Mouse (Mus musculus): Measurements from ENCODE around the gene Zmynd8. TPM values are rescaled to one million over a fixed set of nuclear protein-coding genes. Genes with fewer than 3 reads are reported as not detected.

Gene Zmynd8
- polyA plus RNA-seq, 1 experiment: 66.4 TPM

GRCm38 (mm10) chr2:165924695-165925094 is 25.9 kb upstream of the Zmynd8 start:
- Histone ChIP-seq H3K4me1 (ENCODE audit: control insufficient read depth, insufficient read depth, low read length) (no peaks in the 10 kb centered on the region), H3K4me3 (ENCODE audit: insufficient read depth, low read length) (no peak overlapping the region), H3K27ac (ENCODE audit: insufficient read depth, low read length) (no peak overlapping the region)
- TF ChIP-seq POLR2A (IDR thresholded peaks at IDR 0.05; ENCODE audit: low read depth, low read length): no peak
- TF ChIP-seq CTCF (IDR thresholded peaks at IDR 0.05; ENCODE audit: borderline replicate concordance, insufficient read depth, low read length): no peak

- H3K27ac ChIP-seq (ENCODE audit: insufficient read depth, low read length): no peak overlapping the region
- no peaks in the 10 kb centered on the region for H3K4me1 ChIP-seq (ENCODE audit: control insufficient read depth, insufficient read depth, low read length)
- TF ChIP-seq CTCF (IDR thresholded peaks at IDR 0.05; ENCODE audit: borderline replicate concordance, insufficient read depth, low read length): no peak
- no peak for TF ChIP-seq POLR2A (IDR thresholded peaks at IDR 0.05; ENCODE audit: low read depth, low read length)
- H3K4me3 ChIP-seq (ENCODE audit: insufficient read depth, low read length): no peak overlapping the region
These were observed 24.9 kb upstream of the Zmynd8 start for GRCm38 (mm10) chr2:165923715-165924114.

GRCm38 (mm10) chr2:165922994-165923393 is 24.2 kb upstream of the Zmynd8 start:
- Histone ChIP-seq H3K4me3 (ENCODE audit: insufficient read depth, low read length) (no peak overlapping the region), H3K27ac (ENCODE audit: insufficient read depth, low read length) (no peak overlapping the region), H3K4me1 (ENCODE audit: control insufficient read depth, insufficient read depth, low read length) (no peaks in the 10 kb centered on the region)
- TF ChIP-seq POLR2A (IDR thresholded peaks at IDR 0.05; ENCODE audit: low read depth, low read length): no peak
- TF ChIP-seq CTCF (IDR thresholded peaks at IDR 0.05; ENCODE audit: borderline replicate concordance, insufficient read depth, low read length): no peak

DNA sequence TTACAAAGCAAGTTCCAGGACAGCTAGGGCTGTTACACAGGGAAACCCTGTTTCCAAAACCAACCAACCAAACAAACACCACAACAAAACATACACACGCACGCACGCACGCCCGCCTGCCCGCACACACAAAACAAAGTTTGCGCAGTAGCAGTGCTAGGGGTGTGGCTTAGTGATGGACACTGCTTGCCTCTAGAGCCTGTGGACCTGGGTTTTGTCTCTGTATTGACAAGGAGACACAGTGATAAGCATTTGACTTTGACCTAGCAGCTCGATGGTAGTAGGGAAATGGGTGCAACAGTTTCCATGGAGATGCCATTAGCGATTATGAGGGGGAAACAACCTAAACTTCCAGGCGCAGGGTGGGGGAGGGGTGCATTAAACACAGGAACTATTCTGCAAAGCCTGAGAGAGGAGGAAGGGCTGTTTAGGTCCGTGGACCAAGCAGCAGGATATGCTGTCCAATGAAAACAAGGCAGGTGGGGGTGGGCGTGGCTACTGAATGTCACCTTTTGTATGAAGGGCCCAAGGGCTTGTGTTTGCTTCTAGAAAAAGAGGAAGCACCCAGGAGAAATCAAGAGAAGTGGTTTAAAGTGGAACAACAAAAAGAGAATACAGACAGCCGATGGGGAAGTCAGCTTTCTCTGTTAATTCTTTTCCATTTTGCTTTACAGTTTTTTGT is 23.4 kb upstream of the Zmynd8 start:
- Histone ChIP-seq H3K4me1 (ENCODE audit: control insufficient read depth, insufficient read depth, low read length) (no peaks in the 10 kb centered on the region), H3K27ac (ENCODE audit: insufficient read depth, low read length) (no peak overlapping the region), H3K4me3 (ENCODE audit: insufficient read depth, low read length) (no peak overlapping the region)
- TF ChIP-seq POLR2A (IDR thresholded peaks at IDR 0.05; ENCODE audit: low read depth, low read length): no peak
- TF ChIP-seq CTCF (IDR thresholded peaks at IDR 0.05; ENCODE audit: borderline replicate concordance, insufficient read depth, low read length): no peak

DNA sequence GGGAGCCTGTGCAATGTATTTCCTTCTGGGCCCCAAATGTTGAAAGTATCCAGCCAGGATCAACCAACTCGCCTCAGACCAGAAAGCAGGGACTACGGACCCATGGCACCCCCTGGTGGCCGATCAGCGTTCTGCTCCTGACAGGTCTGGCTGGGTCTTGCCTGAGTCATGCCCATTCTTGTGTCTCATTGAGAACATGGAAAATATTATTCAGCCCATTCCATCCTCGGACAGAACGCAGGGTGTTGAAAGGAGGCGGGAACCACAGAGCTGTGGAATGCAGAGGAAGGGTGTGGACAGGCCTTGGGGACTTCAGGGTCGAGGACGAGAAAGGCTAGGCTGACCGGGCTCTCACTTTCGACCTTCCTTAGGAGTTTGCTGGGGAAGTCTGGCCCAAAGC is 15.5 kb upstream of the Zmynd8 start:
- TF ChIP-seq CTCF (IDR thresholded peaks at IDR 0.05; ENCODE audit: borderline replicate concordance, insufficient read depth, low read length) (peak; percentile 98), POLR2A (IDR thresholded peaks at IDR 0.05; ENCODE audit: low read depth, low read length) (no peak)
- H3K27ac ChIP-seq (ENCODE audit: insufficient read depth, low read length): peak overlapping the region; percentile 29
- H3K4me1 ChIP-seq (ENCODE audit: control insufficient read depth, insufficient read depth, low read length): no peaks in the 10 kb centered on the region
- H3K4me3 ChIP-seq (ENCODE audit: insufficient read depth, low read length): no peak overlapping the region

GRCm38 (mm10) chr2:165913073-165913472 is 14.3 kb upstream of the Zmynd8 start:
- TF ChIP-seq POLR2A (IDR thresholded peaks at IDR 0.05; ENCODE audit: low read depth, low read length) (no peak), CTCF (IDR thresholded peaks at IDR 0.05; ENCODE audit: borderline replicate concordance, insufficient read depth, low read length) (no peak)
- Histone ChIP-seq H3K4me1 (ENCODE audit: control insufficient read depth, insufficient read depth, low read length) (no peaks in the 10 kb centered on the region), H3K4me3 (ENCODE audit: insufficient read depth, low read length) (no peak overlapping the region), H3K27ac (ENCODE audit: insufficient read depth, low read length) (no peak overlapping the region)

GRCm38 (mm10) chr2:165909731-165910130 is 10.9 kb upstream of the Zmynd8 start:
- H3K4me1 ChIP-seq (ENCODE audit: control insufficient read depth, insufficient read depth, low read length): no peaks in the 10 kb centered on the region; the same call in 1 of the 2 replicates
- TF ChIP-seq POLR2A (IDR thresholded peaks at IDR 0.05; ENCODE audit: low read depth, low read length): no peak
- TF ChIP-seq CTCF (IDR thresholded peaks at IDR 0.05; ENCODE audit: borderline replicate concordance, insufficient read depth, low read length): no peak
- H3K27ac ChIP-seq (ENCODE audit: insufficient read depth, low read length): no peak overlapping the region
- H3K4me3 ChIP-seq (ENCODE audit: insufficient read depth, low read length): no peak overlapping the region

DNA sequence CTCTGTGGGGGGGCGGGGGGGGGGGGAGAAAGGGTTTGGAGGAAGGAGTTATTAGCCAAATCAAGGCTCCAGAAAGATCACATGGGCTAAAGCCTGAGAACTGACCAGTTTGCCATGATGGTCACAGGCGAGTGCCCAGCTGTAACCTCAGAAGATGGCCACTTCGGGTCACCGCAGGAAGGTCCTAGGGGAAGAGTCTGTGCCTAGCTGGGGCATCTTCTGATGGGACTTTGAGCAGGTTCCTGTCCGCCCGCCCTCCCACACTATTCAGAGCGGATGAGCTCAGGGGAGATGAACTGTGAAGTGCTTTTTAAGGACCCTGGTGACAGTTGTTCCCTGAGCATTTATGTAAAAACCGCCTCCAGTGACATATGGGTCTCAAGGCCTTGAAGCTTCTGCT is 8.4 kb upstream of the Zmynd8 start:
- TF ChIP-seq CTCF (IDR thresholded peaks at IDR 0.05; ENCODE audit: borderline replicate concordance, insufficient read depth, low read length): no peak
- TF ChIP-seq POLR2A (IDR thresholded peaks at IDR 0.05; ENCODE audit: low read depth, low read length): no peak
- no peak overlapping the region for H3K4me3 ChIP-seq (ENCODE audit: insufficient read depth, low read length)
- no peak overlapping the region for H3K27ac ChIP-seq (ENCODE audit: insufficient read depth, low read length)
- no peaks in the 10 kb centered on the region; the same call in 1 of the 2 replicates for H3K4me1 ChIP-seq (ENCODE audit: control insufficient read depth, insufficient read depth, low read length)

GRCm38 (mm10) chr2:165906332-165906945 is 7.6 kb upstream of the Zmynd8 start:
- Histone ChIP-seq H3K4me3 (ENCODE audit: insufficient read depth, low read length) (no peak overlapping the region), H3K4me1 (ENCODE audit: control insufficient read depth, insufficient read depth, low read length) (no peaks in the 10 kb centered on the region; the same call in 1 of the 2 replicates), H3K27ac (ENCODE audit: insufficient read depth, low read length) (peak overlapping the region; percentile 4; the same call in 1 of the 2 replicates)
- TF ChIP-seq POLR2A (IDR thresholded peaks at IDR 0.05; ENCODE audit: low read depth, low read length) (no peak), CTCF (IDR thresholded peaks at IDR 0.05; ENCODE audit: borderline replicate concordance, insufficient read depth, low read length) (no peak)

DNA sequence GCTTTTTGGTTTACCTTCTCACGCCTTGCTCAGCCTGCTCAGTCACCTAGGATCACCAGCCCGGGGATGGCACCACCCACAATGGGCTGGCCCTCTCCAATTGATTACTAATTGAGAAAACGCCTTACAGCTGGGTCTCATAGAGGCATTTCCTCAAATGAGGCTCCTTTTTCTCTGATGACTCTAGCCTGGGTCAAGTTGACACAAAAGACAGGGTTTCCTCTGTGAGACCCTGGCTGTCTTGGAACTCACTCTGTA is 2.2 kb upstream of the Zmynd8 start:
- peaks cover 2% of the 10 kb centered on the region; the same call in 1 of the 2 replicates for H3K4me1 ChIP-seq (ENCODE audit: control insufficient read depth, insufficient read depth, low read length)
- TF ChIP-seq CTCF (IDR thresholded peaks at IDR 0.05; ENCODE audit: borderline replicate concordance, insufficient read depth, low read length) (no peak), POLR2A (IDR thresholded peaks at IDR 0.05; ENCODE audit: low read depth, low read length) (no peak)
- no peak overlapping the region for H3K27ac ChIP-seq (ENCODE audit: insufficient read depth, low read length)
- H3K4me3 ChIP-seq (ENCODE audit: insufficient read depth, low read length): no peak overlapping the region

Data from embryonic fibroblast, embryonic 13.5 days (primary cell).